Mouse (Mus musculus) urinary bladder, postnatal 25 days (tissue): ENCODE data around the gene Mucl3.

ENCODE experiments used
- DNase-seq: peaks from one replicate; pipeline ENCODE4 v3.0.0; 2022; ENCODE audit warnings: low spot score

Mucl3 gene

DNA sequence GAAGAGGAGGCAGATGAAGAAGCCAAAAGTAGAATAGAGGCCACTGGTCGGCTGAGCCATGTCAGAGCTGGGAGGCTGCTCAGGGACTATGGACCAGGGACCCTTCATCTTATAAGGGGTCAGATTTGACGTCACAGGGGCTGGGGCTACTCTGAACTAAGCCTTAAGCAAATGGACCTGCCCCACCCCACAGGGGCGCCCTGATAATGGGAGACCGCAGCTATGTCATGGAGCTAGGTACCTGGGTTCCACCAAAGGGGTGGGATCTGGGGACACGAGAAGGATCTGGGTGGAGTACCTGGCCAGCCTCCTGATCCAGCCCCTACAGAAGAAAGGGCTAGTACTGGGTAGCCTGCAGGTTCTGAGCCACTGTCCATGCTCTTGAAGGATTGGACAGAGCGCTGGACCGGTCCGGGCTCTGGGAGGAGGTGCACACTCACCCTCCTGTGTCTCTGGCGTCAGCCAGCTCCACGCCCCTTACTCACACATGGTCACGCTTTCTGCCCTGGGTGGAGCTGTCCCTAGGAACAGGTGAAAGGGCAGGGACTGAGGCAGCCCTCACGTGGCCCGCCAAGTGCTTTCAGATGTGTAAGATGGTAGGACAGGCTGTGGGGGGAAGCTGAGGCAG lies at the start of gene Mucl3:
Gene Mucl3, minus strand, starts transcription at position 87 of the 628 bp plus-strand sequence.
- no peak for DNase-seq

DNA sequence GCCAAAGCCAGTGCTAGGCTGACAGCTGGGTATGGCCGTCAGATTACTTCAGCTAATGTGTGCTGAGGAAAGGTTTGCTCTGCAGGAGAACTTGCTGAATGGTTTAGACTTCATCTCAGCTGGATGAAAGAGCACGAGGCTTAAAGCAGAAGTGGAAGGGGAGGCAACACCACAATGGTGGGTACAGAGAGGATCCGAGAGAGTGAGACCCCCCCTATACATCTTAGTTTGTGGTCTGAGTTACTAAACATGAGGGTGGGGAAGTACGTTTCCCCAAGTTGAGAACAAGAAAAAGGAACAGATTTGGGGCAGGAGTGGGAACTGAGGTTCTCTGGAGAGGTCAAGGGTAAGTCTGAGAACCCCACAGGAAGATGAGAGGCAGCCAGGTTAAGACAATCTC lies 48.9 kb upstream of the Mucl3 start:
- DNase-seq, result no peak

DNA sequence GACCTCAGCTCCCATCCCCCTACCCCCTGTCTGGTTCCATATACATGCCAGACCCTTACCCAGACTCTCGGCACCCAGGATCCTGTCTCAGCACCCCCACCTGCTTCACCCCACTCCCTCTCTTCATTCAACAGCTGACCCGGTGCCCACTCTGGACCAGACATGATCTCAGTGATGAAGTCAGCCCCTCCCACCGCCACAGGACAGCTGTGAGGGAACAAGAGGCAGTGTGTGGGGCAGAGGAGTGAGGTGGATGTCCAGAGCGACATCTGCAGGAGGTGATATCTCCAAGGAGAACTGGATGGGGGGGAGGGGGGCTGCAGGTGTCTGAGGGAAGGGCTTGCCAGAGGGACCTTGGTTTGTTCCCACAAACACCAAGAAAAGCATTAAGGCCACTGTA lies 48.3 kb upstream of the Mucl3 start:
- no peak for DNase-seq

DNA sequence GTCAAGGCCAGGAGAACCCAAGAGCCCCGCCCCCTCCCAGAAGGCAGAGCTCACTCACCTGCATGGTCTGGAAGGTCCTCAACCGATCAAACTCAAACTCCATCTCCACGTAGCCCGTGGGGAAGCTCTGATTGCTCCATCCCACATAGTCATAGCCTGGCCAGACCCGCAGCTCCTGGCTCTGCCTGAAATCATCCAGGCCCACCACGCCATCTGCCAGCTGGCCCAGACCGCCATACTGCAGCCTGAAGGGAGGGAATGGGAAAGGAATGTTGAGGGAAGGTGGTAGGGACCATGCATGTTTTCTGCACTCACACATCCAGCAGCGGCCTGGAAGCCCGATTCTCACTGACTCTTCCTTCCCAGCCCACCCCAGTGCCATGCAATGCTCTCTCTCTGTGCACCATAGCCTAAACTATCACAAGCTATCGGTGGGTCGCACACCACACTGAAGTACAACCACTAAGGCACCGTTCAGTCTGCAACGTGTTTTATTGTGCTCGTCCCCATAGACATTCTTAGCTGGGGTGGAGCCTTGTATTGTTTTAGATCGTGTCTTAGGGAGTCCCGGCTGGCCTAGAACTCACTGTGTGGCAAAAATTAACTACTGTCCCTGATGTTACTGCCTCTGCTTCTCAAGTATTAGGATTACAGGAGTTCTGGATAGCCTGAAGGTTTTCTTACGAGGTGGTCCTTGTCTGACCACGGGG lies 46.6 kb upstream of the Mucl3 start:
- no peak for DNase-seq

DNA sequence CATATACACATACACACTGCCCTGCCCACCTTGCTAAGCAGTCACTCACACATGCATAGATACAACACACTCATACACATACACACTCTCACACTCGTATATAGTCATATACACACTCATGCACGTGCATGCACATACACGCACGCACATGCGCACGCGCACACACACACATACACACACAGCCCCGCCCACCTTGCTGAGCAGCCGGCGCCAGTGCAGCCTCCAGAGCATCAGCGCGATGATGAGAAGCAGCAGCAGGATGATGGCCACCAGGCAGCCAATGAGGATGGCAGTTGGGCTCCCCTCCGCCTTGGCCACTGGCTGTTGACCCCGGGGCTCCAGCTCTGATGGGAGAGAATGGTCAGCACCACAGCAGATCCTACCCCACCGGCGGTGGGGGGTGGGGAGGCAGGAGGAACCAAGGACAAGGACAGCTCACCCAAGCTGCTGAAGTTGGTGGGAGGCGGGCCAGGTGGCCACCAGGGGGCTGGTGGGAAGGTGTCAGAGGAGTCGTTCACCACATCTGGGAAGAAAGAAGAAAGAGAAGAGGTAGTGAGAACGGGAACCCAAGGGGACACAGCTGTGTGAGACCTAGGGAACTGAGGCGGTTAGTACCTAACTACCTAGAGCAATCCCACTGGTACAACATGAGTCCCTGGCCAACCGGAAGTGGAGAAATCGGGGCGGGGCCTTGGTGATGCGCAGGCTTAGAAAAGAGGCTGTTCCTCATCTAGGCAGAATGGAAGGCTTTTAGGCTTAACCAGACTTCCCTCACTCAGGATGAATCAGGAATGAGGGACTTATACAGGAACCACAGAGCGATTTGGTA lies 45.1 kb upstream of the Mucl3 start:
- no peak for DNase-seq

DNA sequence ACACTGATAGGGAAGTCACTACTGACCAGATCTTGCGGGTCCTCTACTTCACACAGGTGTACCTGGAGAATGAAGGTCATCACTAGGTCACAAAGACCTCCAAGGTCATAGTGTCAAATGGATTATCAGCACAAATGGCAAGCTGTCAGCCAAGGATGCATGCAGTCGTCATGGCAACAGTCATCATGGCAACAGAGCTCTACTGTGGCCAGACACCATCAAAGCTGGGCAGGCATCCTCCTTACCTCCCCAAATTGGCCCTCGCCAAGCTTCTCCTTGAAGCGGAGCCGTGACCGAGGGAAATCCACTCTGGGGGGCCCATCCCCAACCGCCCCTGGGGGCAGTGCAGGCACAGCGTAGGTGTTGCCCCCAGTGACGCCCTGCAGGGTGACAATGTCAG lies 41.6 kb upstream of the Mucl3 start:
- no peak for DNase-seq

DNA sequence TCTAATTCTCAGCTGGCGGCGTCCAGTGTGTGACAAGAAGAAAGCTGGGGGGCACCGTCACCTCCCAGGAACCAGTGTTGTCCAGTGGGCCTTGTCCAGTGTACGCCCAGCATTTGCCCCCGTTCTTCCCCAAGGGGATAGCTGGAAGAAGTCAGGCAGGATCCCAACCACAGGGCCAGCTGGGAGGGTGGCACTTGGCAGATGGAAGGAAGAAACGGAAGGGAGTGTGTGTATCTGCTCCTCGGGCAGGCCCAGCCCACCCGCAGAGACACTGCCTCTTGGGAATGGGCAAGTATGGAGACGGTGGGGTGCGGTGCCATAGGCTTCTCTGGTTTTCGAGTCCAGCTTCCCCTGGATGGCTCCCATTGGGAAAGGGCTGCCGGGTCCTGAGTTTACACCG lies 38.5 kb upstream of the Mucl3 start:
- DNase-seq, result no peak

DNA sequence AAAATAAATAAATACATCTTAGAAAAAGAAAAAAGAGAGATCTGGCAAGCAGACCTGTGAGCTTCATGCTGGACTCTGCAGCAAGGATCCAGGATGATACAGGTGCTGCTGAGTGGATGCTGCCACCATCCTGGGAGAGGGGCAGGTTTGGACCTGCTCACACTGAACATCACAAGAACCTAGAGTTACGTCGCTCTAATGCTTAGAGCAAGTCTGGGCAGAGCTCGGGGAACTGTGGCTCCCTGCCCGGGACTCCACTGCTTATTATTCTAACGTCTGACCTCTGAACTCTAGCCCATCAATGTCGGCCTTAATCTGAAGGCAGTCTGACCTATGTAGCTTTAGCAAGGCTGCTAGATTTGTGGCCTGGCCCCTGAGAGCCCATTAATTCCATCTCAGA lies 37.1 kb upstream of the Mucl3 start:
- DNase-seq, result no peak

DNA sequence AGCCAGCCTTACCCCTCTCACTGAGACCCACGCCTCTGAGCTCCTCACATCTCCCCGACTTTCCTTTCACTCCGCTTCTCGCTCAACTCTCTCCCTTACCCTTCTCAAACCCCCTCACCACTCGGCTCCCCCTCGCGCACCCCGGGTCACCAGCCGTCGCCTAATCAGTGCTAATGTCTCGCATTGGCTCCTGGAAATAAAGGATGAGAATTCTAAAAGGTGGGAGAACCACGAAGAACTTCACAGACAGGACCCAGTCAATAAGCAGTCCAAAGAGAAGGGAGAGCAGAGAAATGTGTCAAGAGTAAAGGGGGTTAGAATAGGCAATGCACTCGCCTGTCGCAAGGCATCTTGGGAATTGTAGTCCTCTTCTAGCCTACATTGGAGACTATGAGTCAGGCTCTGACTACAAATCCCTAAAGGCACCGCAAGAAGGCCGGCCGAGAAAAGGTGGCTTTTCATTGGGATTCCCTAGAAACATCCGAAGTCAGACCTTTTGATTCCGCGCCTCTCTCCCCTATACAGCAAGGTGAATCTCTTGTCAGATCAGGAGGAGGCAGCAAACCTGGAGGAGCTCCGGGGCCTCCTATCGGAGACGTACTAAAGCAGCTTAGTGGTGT lies 30.0 kb upstream of the Mucl3 start, which contains the start of gene Gtf2h4:
Gene Gtf2h4, minus strand, starts transcription at position 324 of the 620 bp plus-strand sequence.
- peak; percentile 77 for DNase-seq

DNA sequence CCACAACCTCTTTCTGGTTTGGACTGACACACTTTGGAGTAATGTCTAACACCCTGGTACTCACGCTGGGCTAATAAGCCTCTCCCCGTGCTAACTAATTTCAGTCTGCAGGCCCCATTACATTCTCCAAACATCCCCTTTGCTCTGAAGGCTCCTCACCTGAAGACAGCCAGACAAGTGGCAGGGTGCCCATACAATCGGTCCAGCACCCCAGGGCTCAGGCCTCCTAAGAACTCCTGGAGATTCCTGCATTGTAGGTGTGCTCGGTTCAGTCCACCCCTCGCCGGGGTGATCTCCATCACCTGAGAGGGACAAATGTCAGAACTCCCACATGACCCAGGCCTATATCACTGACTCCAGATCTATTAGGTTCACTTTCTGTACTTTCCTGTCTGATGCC lies 29.0 kb upstream of the Mucl3 start:
- DNase-seq, result no peak

DNA sequence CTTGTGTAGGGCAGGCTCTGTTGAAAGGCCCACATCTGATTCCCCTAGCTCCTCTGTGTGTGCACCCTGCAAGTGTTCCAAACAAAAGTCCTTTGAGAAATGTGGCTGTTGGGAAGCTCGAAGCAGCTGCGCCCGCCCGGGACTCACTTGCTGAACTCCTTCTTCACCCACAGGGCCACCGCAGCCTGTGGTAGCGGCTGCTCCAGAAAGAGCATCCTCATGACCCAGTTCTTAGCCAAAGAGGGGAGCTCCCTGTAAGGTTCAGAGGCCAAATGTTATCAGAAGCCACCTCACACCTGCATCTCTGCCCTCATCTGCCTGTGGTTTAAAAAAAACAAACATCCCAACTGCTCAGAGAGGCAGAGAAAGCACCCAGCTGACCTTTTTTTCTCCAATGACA lies 28.4 kb upstream of the Mucl3 start:
- no peak for DNase-seq

DNA sequence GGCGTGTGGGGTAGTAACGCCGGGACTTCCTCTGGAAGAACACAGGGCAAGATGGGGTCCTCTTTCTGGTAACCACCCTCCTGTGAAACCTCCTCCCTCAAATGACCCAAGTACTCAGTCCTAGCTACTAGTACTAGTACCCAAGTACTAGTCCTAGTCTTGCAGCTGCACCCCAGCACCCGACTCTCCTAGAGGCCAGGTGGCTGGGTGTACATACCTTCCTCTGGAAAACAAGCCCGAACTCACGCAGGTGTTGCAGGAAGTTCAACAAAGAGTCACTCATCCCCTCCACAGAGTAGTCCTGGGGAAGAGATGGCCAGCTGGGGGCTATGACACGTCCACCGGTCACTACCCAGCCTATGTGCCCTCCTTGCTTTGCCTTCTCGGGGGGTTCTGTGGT lies 26.2 kb upstream of the Mucl3 start:
- no peak for DNase-seq

DNA sequence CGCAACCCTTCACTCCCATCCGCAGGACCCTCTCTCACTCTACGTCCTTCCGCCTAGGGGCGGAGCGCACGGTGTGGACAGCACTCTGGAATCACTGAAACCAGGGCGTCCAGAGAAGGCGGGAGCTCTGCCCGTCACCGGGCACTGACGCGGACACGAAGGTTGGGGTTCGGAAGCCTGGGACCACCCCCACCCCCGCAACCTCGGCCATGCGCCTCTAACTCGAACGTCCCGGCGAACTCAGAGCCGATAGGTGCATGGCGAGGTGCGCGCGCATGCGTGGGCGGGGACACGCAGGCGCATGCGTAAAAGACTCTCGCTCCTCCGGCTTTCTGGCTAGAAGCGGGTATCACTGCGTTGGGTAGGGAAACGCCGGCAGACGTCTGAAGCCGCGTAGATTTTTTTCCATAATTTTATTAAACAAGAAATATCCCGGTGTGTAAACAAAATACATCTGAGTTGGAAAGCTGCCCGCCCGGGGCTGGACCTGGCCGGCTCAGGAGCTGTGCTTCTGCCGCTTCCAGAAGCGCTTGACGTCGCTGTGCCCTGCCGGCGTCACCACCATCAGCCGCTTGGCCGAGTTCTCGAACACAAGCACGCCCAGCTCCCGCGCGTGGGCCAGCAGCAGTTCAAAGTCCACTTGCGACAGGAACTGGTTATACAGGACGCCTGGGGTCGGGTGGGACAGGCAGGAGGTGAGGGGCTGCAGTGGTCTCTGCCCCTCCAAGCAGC lies 24.0 kb upstream of the Mucl3 start, which contains the start of gene Vars2:
Gene Vars2, minus strand, starts transcription at position 259 of the 732 bp plus-strand sequence.
- DNase-seq, result peak; percentile 98

DNA sequence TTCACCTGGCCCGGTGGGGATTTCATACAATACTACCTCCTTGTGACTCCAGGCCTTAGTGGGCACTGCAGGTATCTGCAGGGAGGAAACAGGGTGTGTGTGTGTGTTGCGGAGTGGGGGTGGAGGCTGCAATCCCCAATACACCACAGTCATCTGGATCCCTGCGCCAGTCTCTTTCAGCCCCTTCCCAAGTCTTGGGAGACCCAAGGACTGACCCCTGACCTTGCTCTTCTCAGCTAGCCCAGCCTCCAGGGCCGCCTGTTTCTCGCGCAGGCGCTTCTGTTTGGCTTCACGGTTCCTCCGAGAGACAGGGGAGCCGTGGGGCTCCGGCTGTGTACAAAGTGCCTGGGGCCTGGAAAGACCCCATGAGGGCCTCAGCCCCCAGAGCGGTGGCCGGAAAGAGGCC lies 23.4 kb upstream of the Mucl3 start:
- DNase-seq, result peak; percentile 30

DNA sequence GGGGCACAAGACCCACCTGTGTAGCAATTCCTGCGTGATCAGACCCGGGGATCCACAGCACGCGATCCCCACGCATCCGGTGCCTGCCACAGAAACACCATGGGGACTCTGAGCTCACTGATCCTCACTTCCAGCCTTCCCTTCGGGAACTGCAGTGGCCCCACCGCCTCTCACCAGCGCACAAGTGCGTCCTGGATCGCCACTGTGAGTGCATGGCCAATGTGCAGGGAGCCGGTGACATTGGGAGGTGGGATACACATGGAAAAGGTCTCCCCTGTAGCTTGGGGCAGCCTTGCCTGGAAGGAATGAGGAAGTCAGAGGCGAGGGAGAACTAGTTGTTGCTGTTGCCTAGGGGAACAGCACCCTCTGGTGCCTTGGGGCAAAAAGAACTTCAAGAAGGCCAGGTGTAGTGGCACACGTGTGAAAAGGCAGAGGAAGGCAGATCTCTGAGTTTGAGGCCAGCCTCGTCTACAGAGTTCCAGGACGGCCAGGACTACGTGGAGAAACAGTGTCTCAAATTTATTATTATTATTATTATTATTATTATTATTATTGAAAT lies 22.5 kb upstream of the Mucl3 start:
- peak; percentile 25 for DNase-seq

DNA sequence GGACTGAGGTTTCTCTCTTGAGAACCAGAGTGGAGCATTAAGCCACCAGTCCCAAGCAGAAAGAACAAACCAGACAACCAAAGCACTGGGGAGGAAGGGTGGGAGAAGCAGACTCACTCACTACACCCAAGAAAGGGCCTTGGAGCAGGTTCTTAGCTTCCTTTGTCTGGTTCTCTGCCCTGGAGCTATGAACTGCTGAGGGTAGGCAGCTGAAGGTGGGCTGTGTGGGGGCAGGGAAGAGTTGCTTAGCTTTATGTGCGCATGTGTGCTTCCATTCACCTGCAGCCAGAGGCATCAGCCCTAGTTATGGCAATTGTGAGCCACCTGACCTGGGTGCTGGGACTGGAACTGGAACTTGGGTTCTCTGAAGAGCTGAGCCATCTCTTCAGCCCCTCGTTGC lies 9.6 kb upstream of the Mucl3 start:
- no peak for DNase-seq

DNA sequence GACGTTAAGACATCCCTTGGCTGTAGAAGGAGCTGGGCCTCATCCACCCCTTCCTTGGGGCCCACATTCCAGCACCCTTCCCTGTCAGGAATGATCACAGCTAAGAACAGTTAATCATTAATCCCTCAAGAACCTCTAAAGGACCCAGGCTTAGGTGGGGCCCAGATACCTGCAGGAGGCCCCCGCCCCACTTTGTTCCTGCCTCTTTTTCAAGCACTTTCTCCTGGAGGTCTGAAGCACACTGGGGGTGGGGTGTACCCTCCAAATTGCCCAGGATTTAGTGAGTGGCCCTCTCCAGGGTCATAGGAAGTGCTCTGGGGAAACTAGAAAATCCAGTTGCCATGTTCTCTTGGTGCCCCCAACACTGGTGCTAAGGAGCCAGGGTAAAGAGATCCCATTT lies 5.9 kb upstream of the Mucl3 start:
- no peak for DNase-seq

DNA sequence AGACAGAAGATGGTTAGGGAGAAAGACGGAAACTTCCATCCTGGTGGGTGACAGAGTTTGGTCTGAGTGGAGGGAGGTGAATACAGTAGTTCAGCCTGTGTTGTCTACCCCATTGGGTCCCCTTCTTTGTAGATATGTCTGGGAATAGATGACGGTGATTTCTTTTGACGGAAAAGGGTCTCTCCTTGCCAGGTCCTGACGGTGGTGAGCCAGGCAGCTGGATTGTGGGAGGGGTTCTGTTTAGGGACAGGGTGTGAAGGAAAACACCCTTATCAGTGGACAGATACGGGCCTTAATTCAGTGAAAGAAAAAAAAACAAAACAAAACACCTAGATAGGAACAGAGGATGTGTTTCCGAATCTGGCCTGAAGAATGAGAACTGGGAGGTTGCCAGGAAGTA lies 4.1 kb downstream of the Mucl3 start:
- no peak for DNase-seq

DNA sequence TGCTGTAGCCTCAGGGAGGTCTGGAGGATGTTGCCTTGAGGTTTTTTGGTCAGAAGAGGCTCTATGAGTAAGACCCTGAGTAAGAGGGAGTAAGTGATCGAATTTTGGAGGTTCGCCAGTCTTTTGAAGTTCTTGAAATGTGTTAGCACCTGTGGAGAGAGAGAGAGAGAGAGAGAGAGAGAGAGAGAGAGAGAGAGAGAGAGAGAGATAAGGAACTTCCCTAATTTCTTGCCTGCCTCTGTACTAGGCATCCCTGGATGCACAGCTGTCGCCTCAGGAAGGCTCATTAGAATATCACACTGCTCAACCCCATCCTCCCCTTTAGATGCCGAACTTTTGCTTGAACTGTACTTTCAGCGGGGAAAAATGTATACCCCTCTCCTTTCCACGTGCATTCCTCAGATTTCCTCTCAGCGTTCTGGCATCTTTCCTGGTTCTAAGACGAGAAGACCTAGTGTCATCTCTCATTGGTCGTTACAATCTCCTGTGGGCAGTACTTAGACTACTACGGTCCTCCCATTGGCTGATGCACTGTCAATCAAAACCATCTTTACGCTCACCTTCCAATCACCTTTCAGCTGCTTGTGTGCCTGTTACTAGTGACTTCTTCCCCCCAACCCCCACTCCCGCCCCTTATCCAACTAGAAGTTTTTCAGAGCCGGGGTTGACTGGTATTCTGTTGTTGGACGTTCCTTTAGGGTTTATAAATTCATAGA lies 4.9 kb downstream of the Mucl3 start:
- DNase-seq, result peak; percentile 31

DNA sequence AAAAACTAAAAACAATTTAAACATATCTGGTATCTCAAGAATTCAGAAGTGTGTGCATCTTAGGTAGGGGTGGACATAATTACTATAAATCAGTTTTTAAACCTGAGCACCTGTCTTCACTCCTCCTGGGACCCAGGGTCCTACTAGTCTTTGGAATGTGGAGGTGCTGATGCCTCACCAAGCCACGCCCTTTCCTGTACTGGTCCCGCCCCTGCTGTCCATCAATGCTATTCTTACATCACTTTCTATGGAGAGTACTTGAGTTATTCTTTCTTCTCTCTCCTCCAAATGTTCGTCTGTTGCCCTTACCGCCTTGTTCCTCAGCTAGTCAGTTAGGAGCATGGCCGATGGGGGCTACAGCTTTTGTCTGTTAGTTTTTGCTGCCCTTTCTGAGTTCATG lies 7.1 kb downstream of the Mucl3 start:
- DNase-seq, result peak; percentile 21

DNA sequence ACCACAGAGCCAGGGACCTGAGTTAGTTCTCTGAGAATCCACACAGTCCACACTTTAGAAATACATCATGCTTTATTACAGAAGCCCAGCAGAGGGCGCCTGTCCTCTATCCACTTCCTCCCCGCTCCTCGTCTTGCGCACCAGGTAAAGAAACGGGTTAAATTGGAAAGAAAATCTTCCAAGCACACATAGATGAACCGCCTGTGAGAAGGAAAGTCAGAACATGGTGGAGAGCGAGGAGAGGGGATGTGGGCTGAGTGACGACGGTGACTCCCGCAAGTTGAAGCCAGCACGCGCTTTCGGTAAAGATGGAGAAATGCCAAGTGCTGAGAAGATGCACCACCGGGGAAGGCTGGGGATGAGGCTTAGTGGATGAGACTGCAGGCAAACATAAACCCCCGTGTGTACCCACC lies 7.8 kb downstream of the Mucl3 start:
- peak; percentile 54 for DNase-seq
